In genomic region chr19:42431485-42432190, GRCm38 (mm10) we compare ENCODE assay signal across 8 mouse cellular contexts. TPM values are rescaled to one million over a fixed set of nuclear protein-coding genes. Genes with fewer than 3 reads are reported as not detected.
DNase-seq lines count a peak whose midpoint lies in the region; ATAC-seq and TF ChIP-seq lines count a peak whose summit lies in the region.

TSS of gene Crtac1 (minus strand) at chr19:42431783.

- intact Hi-C loops in left cerebral cortex, adult 2 months (cut with DNase I): loop anchor here (1.0 to 10.0 kb wide), 4 partner anchors 51 to 313 kb away; partner anchors contain the start of gene R3hcc1l

- TF ChIP-seq CTCF in left cerebral cortex, adult 2 months (IDR thresholded peaks at IDR 0.05): peak; percentile 68

- WGBS in forebrain, embryonic 10.5 days: under 1% methylated on average over 80 of the region's 88 CpGs
- WGBS in hindbrain, embryonic 14.5 days: 1% methylated on average over 56 of the region's 88 CpGs
- WGBS in midbrain, embryonic 11.5 days: under 1% methylated on average over 74 of the region's 88 CpGs
- WGBS in stomach, embryonic 15.5 days: under 1% methylated on average over 63 of the region's 88 CpGs

- H3K27me3 ChIP-seq in forebrain, embryonic 10.5 days (ENCODE audit: poor library complexity, severe bottlenecking): peaks cover 68% of the 10 kb centered on the region
- H3K27me3 ChIP-seq in hindbrain, embryonic 14.5 days (ENCODE audit: control insufficient read depth, insufficient read depth, low read length): peaks cover 17% of the 10 kb centered on the region
- peaks cover 25% of the 10 kb centered on the region for H3K27me3 ChIP-seq in midbrain, embryonic 11.5 days (ENCODE audit: control insufficient read depth, insufficient read depth, low read length)
- peaks cover 66% of the 10 kb centered on the region for H3K27me3 ChIP-seq in stomach, embryonic 15.5 days (replicated peaks)

- DNase-seq in Muller cell, postnatal 12 days (ENCODE audit: inconsistent ontology term): peak; percentile 57
- DNase-seq in brain, adult 2 months (ENCODE audit: low read depth, low spot score): peak; percentile 93
- peak; percentile 84 for DNase-seq in forebrain, embryonic 10.5 days (ENCODE audit: extremely low spot score, low spot score)
- DNase-seq in hindbrain, embryonic 14.5 days (ENCODE audit: low spot score): peak; percentile 92
- DNase-seq in left cerebral cortex, adult 2 months (ENCODE audit: extremely low spot score in 1 of 2, low spot score in 2 of 2): peak; percentile 90 to 91
- DNase-seq in midbrain, embryonic 11.5 days (ENCODE audit: low spot score, missing footprints): peak; percentile 98

- H3K36me3 ChIP-seq in forebrain, embryonic 10.5 days (replicated peaks): no peaks in the 10 kb centered on the region
- no peaks in the 10 kb centered on the region for H3K36me3 ChIP-seq in hindbrain, embryonic 14.5 days (replicated peaks; ENCODE audit: control insufficient read depth, insufficient read depth)
- no peaks in the 10 kb centered on the region for H3K36me3 ChIP-seq in midbrain, embryonic 11.5 days (ENCODE audit: control insufficient read depth, insufficient read depth, low read length)
- H3K36me3 ChIP-seq in stomach, embryonic 15.5 days: no peaks in the 10 kb centered on the region

- peaks cover 34% of the 10 kb centered on the region for H3K4me1 ChIP-seq in forebrain, embryonic 10.5 days
- peaks cover 16% of the 10 kb centered on the region for H3K4me1 ChIP-seq in hindbrain, embryonic 14.5 days (replicated peaks; ENCODE audit: control insufficient read depth, insufficient read depth, low read length)
- H3K4me1 ChIP-seq in midbrain, embryonic 11.5 days (ENCODE audit: control insufficient read depth, insufficient read depth, low read length): peaks cover 11% of the 10 kb centered on the region
- peaks cover 9% of the 10 kb centered on the region for H3K4me1 ChIP-seq in stomach, embryonic 15.5 days

- peak; percentile 95 for ATAC-seq in hindbrain, embryonic 14.5 days (ENCODE audit: low FRiP score)
- peak; percentile 94 for ATAC-seq in midbrain, embryonic 11.5 days (ENCODE audit: low FRiP score)
- peak; percentile 86 for ATAC-seq in stomach, embryonic 15.5 days (ENCODE audit: insufficient read depth, low FRiP score, low read depth)
- ATAC-seq in activated CD4-positive, CD25-positive, alpha-beta regulatory T cell, adult 4 months: no peak

- H3K9ac ChIP-seq in hindbrain, embryonic 14.5 days: peak within 1 kb of the TSS; percentile 83
- H3K9ac ChIP-seq in midbrain, embryonic 11.5 days (ENCODE audit: low read length): peak within 1 kb of the TSS; percentile 82
- peak within 1 kb of the TSS; percentile 20 for H3K9ac ChIP-seq in stomach, embryonic 15.5 days

- H3K27ac ChIP-seq in forebrain, embryonic 10.5 days: peak within 1 kb of the TSS; percentile 92
- H3K27ac ChIP-seq in hindbrain, embryonic 14.5 days: peak within 1 kb of the TSS; percentile 91
- peak within 1 kb of the TSS; percentile 91 for H3K27ac ChIP-seq in left cerebral cortex, adult 2 months
- H3K27ac ChIP-seq in midbrain, embryonic 11.5 days (ENCODE audit: low read depth, low read length): peak within 1 kb of the TSS; percentile 72
- H3K27ac ChIP-seq in stomach, embryonic 15.5 days: no peak within 1 kb of the TSS

- peak within 1 kb of the TSS; percentile 91 for H3K4me2 ChIP-seq in hindbrain, embryonic 14.5 days (replicated peaks)
- H3K4me2 ChIP-seq in midbrain, embryonic 11.5 days: peak within 1 kb of the TSS; percentile 70
- H3K4me2 ChIP-seq in stomach, embryonic 15.5 days: peak within 1 kb of the TSS; percentile 90

- H3K4me3 ChIP-seq in forebrain, embryonic 10.5 days: peak within 1 kb of the TSS; percentile 74
- H3K4me3 ChIP-seq in hindbrain, embryonic 14.5 days (replicated peaks; ENCODE audit: low read length): peak within 1 kb of the TSS; percentile 63
- H3K4me3 ChIP-seq in left cerebral cortex, adult 2 months: peak within 1 kb of the TSS; percentile 65
- peak within 1 kb of the TSS; percentile 61 for H3K4me3 ChIP-seq in midbrain, embryonic 11.5 days (ENCODE audit: low read depth, low read length)
- peak within 1 kb of the TSS; percentile 55 for H3K4me3 ChIP-seq in stomach, embryonic 15.5 days (replicated peaks)

- H3K9me3 ChIP-seq in forebrain, embryonic 10.5 days: no peaks in the 10 kb centered on the region
- H3K9me3 ChIP-seq in hindbrain, embryonic 14.5 days (ENCODE audit: control insufficient read depth, low read length): no peaks in the 10 kb centered on the region
- no peaks in the 10 kb centered on the region for H3K9me3 ChIP-seq in midbrain, embryonic 11.5 days (ENCODE audit: control insufficient read depth, low read length)
- no peaks in the 10 kb centered on the region for H3K9me3 ChIP-seq in stomach, embryonic 15.5 days

RNA-seq across cellular contexts. Expression of gene Crtac1, which starts in this region (rescaled TPM):
- polyA plus RNA-seq in forebrain, embryonic 10.5 days (2016; fragmentation: Nextera tagmentation; extraction: Ambion mirVana): 8.6 and 9.5 TPM in 2 replicates
- 42.2 and 43.8 TPM in 2 replicates for polyA plus RNA-seq in hindbrain, embryonic 14.5 days (2014; fragmentation: Nextera tagmentation; extraction: Ambion mirVana)
- 10 to 100 TPM; 62.9 to 72.8 TPM for total RNA-seq in left cerebral cortex, adult 2 months (2021)
- polyA plus RNA-seq in midbrain, embryonic 11.5 days (2014; fragmentation: Nextera tagmentation; extraction: Ambion mirVana): 3.3 and 4.4 TPM in 2 replicates
- polyA plus RNA-seq in stomach, embryonic 15.5 days (2015; fragmentation: Nextera tagmentation; extraction: Ambion mirVana): 3.8 and 4.0 TPM in 2 replicates
- polyA plus RNA-seq in activated CD4-positive, CD25-positive, alpha-beta regulatory T cell, adult 4 months (2017; shearing (Covaris generic)): not detected

Comparison
In these comparisons a context has a peak if more than half of its experiments do, and no peak if none do; other contexts are left out.
1. H3K9ac ChIP-seq: peak in every context shown above with its lines; median percentile 83 in hindbrain, embryonic 14.5 days; 82 in midbrain, embryonic 11.5 days; 20 in stomach, embryonic 15.5 days.